Mouse (Mus musculus) heart, embryonic 13.5 days (tissue): ENCODE data around the gene Casp2. TPM values are rescaled to one million over a fixed set of nuclear protein-coding genes. Genes with fewer than 3 reads are reported as not detected.

ENCODE experiments used
- ATAC-seq: fragments of 200-750 bp; cut with Nextera tagmentation; 2 replicates; pipeline ENCODE4 v1.8.0; 2017; ENCODE audit warnings: moderate TSS enrichment; ENCODE audit not compliant: insufficient number of reproducible peaks, low FRiP score, low TSS enrichment; ENCODE audit errors: extremely low read depth
- H3K27ac ChIP-seq: fragments of 300-500 bp; sonication (generic); replicated peaks from 2 replicates; pipeline ENCODE4 v1.5.1; 2015; ENCODE audit warnings: moderate library complexity, mild to moderate bottlenecking, inconsistent platforms
- H3K27me3 ChIP-seq: fragments of 300-500 bp; sonication (generic); replicated peaks from 2 replicates; pipeline ENCODE4 v1.6.1; 2015; ENCODE audit warnings: mild to moderate bottlenecking, inconsistent platforms
- H3K36me3 ChIP-seq: fragments of 300-500 bp; sonication (generic); 2 replicates; pipeline ENCODE4 v1.6.1; 2015; ENCODE audit warnings: mild to moderate bottlenecking, inconsistent platforms
- H3K4me1 ChIP-seq: fragments of 300-500 bp; sonication (generic); 2 replicates; pipeline ENCODE4 v1.6.1; 2015; ENCODE audit warnings: inconsistent platforms
- H3K4me2 ChIP-seq: fragments of 300-500 bp; sonication (generic); 2 replicates; pipeline ENCODE4 v1.6.1; 2015; ENCODE audit warnings: inconsistent platforms, mild to moderate bottlenecking, moderate library complexity
- H3K4me3 ChIP-seq: fragments of 300-500 bp; sonication (generic); 2 replicates; pipeline ENCODE4 v1.5.1; 2015; ENCODE audit warnings: moderate library complexity, mild to moderate bottlenecking, inconsistent platforms
- H3K9ac ChIP-seq: fragments of 300-500 bp; sonication (generic); 2 replicates; pipeline ENCODE4 v1.6.1; 2015; ENCODE audit warnings: inconsistent platforms, mild to moderate bottlenecking, moderate library complexity
- H3K9me3 ChIP-seq: fragments of 300-500 bp; sonication (generic); 2 replicates; pipeline ENCODE4 v1.6.1; 2016; ENCODE audit warnings: inconsistent platforms
- WGBS: fragments of 180-500 bp; shearing (Covaris S2); methylation state at CpG from one replicate; pipeline ENCODE4 v1.1.7; 2015; ENCODE audit warnings: mixed read lengths; 5-methylcytosine and 5-hydroxymethylcytosine counted together
- polyA plus RNA-seq: library from polyadenylated mRNA; unstranded; fragments of >200 nt; fragmentation: Nextera tagmentation; extraction: Ambion mirVana; gene quantifications from 2 replicates; pipeline ENCODE4 v1.2.1, GENCODE M21; 2015

Casp2 gene
- polyA plus RNA-seq, 1 experiment from 2014 or later: 30.9 TPM

GRCm38 (mm10) chr6:42286448-42286847 lies 21.7 kb downstream of the Casp2 start, which contains the start of gene Clcn1:
TSS of gene Clcn1 (plus strand) at chr6:42286685.
- peaks cover 28% of the 10 kb centered on the region for H3K4me1 ChIP-seq

GRCm38 (mm10) chr6:42287562-42287961 lies 22.8 kb downstream of the Casp2 start:
- Histone ChIP-seq H3K27ac (no peak overlapping the region), H3K27me3 (no peaks in the 10 kb centered on the region), H3K9me3 (no peaks in the 10 kb centered on the region), H3K9ac (no peak overlapping the region), H3K4me1 (peaks cover 24% of the 10 kb centered on the region), H3K36me3 (peaks cover 39% of the 10 kb centered on the region), H3K4me3 (no peak overlapping the region), H3K4me2 (no peak overlapping the region)
- no peak for ATAC-seq

More at GRCm38 (mm10) chr6:42286448-42286847, 21.7 kb downstream of the Casp2 start, which contains the start of gene Clcn1:
- 61% methylated on average over 4 of the region's 5 CpGs for WGBS
- H3K4me3 ChIP-seq: no peak within 1 kb of the TSS
- H3K9ac ChIP-seq: no peak within 1 kb of the TSS
- no peaks in the 10 kb centered on the region for H3K27me3 ChIP-seq
- no peaks in the 10 kb centered on the region for H3K9me3 ChIP-seq
- H3K4me2 ChIP-seq: peak within 1 kb of the TSS; percentile 13; the same call in 1 of the 2 replicates
- peaks cover 45% of the 10 kb centered on the region for H3K36me3 ChIP-seq
- no peak for ATAC-seq
- 0 out of 2 replicates have a peak within 1 kb of the TSS, but pooled peaks have one; percentile 21 for H3K27ac ChIP-seq

- H3K4me2 ChIP-seq: no peak overlapping the region
- H3K9me3 ChIP-seq: no peaks in the 10 kb centered on the region
- H3K27me3 ChIP-seq: no peaks in the 10 kb centered on the region
- WGBS: 86% methylated on average over 6 of the region's 6 CpGs
- no peak overlapping the region for H3K9ac ChIP-seq
- no peak overlapping the region for H3K4me3 ChIP-seq
- H3K4me1 ChIP-seq: peaks cover 13% of the 10 kb centered on the region; the same call in 1 of the 2 replicates
- H3K36me3 ChIP-seq: peaks cover 24% of the 10 kb centered on the region
- no peak for ATAC-seq
- no peak overlapping the region for H3K27ac ChIP-seq
Observed at GRCm38 (mm10) chr6:42293327-42293726, 28.5 kb downstream of the Casp2 start.

GRCm38 (mm10) chr6:42295549-42296094 lies 30.8 kb downstream of the Casp2 start:
- ATAC-seq: no peak

GRCm38 (mm10) chr6:42299362-42299761 lies 34.6 kb downstream of the Casp2 start:
- Histone ChIP-seq H3K27ac (no peak overlapping the region), H3K36me3 (peaks cover 14% of the 10 kb centered on the region), H3K4me3 (no peak overlapping the region), H3K4me1 (peaks cover 13% of the 10 kb centered on the region; the same call in 1 of the 2 replicates), H3K9ac (no peak overlapping the region), H3K4me2 (no peak overlapping the region), H3K9me3 (no peaks in the 10 kb centered on the region), H3K27me3 (no peaks in the 10 kb centered on the region)
- no peak for ATAC-seq
- 78% methylated on average over 5 of the region's 5 CpGs for WGBS

More at GRCm38 (mm10) chr6:42295549-42296094, 30.8 kb downstream of the Casp2 start:
- Histone ChIP-seq H3K9ac (no peak overlapping the region), H3K27ac (no peak overlapping the region), H3K36me3 (peaks cover 33% of the 10 kb centered on the region), H3K4me2 (no peak overlapping the region), H3K4me3 (no peak overlapping the region), H3K27me3 (no peaks in the 10 kb centered on the region), H3K4me1 (peaks cover 13% of the 10 kb centered on the region; the same call in 1 of the 2 replicates), H3K9me3 (no peaks in the 10 kb centered on the region)
- WGBS: 52% methylated on average over 3 of the region's 3 CpGs

GRCm38 (mm10) chr6:42309816-42310378 lies 45.1 kb downstream of the Casp2 start:
- Histone ChIP-seq H3K27me3 (no peaks in the 10 kb centered on the region), H3K9me3 (no peaks in the 10 kb centered on the region), H3K4me3 (no peak overlapping the region), H3K27ac (no peak overlapping the region), H3K9ac (no peak overlapping the region), H3K36me3 (peaks cover 38% of the 10 kb centered on the region), H3K4me1 (no peaks in the 10 kb centered on the region), H3K4me2 (no peak overlapping the region)
- ATAC-seq: no peak
- WGBS: 45% methylated on average over 8 of the region's 8 CpGs

- Histone ChIP-seq H3K4me2 (no peak overlapping the region), H3K4me1 (no peaks in the 10 kb centered on the region), H3K9ac (no peak overlapping the region), H3K4me3 (no peak overlapping the region), H3K27ac (no peak overlapping the region), H3K9me3 (no peaks in the 10 kb centered on the region), H3K36me3 (peaks cover 38% of the 10 kb centered on the region), H3K27me3 (no peaks in the 10 kb centered on the region)
- ATAC-seq: no peak
- 78% methylated on average over 2 of the region's 2 CpGs for WGBS
Observed at GRCm38 (mm10) chr6:42310427-42311053, 45.8 kb downstream of the Casp2 start.

GRCm38 (mm10) chr6:42318293-42318692 lies 53.5 kb downstream of the Casp2 start:
- ATAC-seq: no peak

GRCm38 (mm10) chr6:42323371-42324066 lies 58.7 kb downstream of the Casp2 start:
- WGBS: under 1% methylated on average over 24 of the region's 28 CpGs
- Histone ChIP-seq H3K9me3 (no peaks in the 10 kb centered on the region), H3K36me3 (no peaks in the 10 kb centered on the region), H3K4me2 (peak overlapping the region; percentile 97), H3K4me3 (peak overlapping the region; percentile 67), H3K4me1 (peaks cover 19% of the 10 kb centered on the region), H3K9ac (peak overlapping the region; percentile 67), H3K27ac (no peak overlapping the region), H3K27me3 (peaks cover 64% of the 10 kb centered on the region)
- no peak for ATAC-seq

More at GRCm38 (mm10) chr6:42318293-42318692, 53.5 kb downstream of the Casp2 start:
- Histone ChIP-seq H3K27me3 (peaks cover 43% of the 10 kb centered on the region), H3K4me2 (no peak overlapping the region), H3K36me3 (peaks cover 9% of the 10 kb centered on the region), H3K4me1 (peaks cover 3% of the 10 kb centered on the region), H3K9me3 (no peaks in the 10 kb centered on the region), H3K9ac (no peak overlapping the region), H3K27ac (no peak overlapping the region), H3K4me3 (no peak overlapping the region)
- 69% methylated on average over 4 of the region's 4 CpGs for WGBS

- peaks cover 19% of the 10 kb centered on the region for H3K4me1 ChIP-seq
- H3K27me3 ChIP-seq: peaks cover 61% of the 10 kb centered on the region
- ATAC-seq: 0 out of 2 replicates have a peak, but pooled peaks have one; percentile 26
- WGBS: under 1% methylated on average over 26 of the region's 32 CpGs
- no peaks in the 10 kb centered on the region for H3K36me3 ChIP-seq
- peak overlapping the region; percentile 67 for H3K9ac ChIP-seq
- H3K27ac ChIP-seq: no peak overlapping the region
- no peaks in the 10 kb centered on the region for H3K9me3 ChIP-seq
- peak overlapping the region; percentile 67 for H3K4me3 ChIP-seq
- H3K4me2 ChIP-seq: peak overlapping the region; percentile 97
Observed at GRCm38 (mm10) chr6:42324067-42324481, 59.3 kb downstream of the Casp2 start.
